Mouse (Mus musculus) spleen, embryonic (tissue): ENCODE results near the gene Serpinf2.

Experiments
- CTCF ChIA-PET: fragments of 350-600 bp; sonication (Branson Sonifier 250); formaldehyde crosslinking; loops from one replicate; lab custom pipeline; 2022; lab: Charles Lee

Gene Serpinf2

DNA sequence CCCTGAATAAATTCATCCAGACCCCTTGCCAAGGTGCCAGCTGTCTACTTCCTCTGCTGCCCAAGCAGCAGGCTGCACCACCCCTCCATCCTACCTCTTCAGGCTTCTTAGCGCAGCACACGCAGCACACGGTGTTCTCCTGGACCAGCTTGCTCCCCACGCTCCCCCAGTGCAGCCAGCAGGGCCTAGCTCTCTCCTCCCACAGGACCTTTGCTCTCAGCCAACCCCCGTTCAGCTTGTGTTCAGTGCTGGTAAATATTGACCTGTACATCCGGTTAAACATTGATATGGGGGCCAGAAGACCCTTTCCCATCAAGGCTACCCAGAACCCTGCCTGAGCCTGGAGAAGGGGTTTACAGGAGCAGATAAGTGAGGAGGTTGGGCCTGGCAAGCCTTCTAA, at the start of gene Serpinf2:
Serpinf2 (minus strand) TSS at position 229 of the 400 bp plus-strand sequence.
- CTCF ChIA-PET = no interaction called here

DNA sequence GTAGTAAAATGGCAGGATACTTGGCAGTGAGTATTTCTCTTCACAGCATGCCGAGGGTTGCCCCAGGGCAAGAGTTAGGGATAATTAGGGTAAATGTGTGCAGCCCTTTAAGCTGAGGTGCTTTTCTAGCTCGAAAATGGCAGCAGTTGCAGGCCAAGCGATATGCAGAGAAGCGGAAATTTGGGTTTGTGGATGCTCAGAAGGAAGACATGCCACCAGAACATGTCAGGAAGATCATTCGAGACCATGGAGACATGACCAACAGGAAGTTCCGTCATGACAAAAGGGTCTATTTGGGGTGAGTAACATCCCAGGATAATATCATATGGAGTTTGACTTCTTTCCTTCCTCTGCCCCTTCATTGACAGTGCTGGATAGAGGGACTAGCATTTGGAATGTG, 48.1 kb upstream of the Serpinf2 start:
- CTCF ChIA-PET = interaction anchor here (0.6 to 1.5 kb wide), 5 partner anchors 13 to 176 kb away, joined by 3 to 6 read pairs (median 3); partner anchors contain the start of genes Rilp and Tlcd2

- CTCF ChIA-PET = interaction anchor here (0.6 to 1.5 kb wide), 6 partner anchors 14 to 313 kb away, joined by 3 to 6 read pairs (median 3); partner anchors contain the start of genes Rilp and Tlcd2
Observed at GRCm38 (mm10) chr11:75486601-75487285, 47.4 kb upstream of the Serpinf2 start, which contains the start of gene Prpf8. Gene Prpf8 (plus strand): TSS chr11:75486816.

DNA sequence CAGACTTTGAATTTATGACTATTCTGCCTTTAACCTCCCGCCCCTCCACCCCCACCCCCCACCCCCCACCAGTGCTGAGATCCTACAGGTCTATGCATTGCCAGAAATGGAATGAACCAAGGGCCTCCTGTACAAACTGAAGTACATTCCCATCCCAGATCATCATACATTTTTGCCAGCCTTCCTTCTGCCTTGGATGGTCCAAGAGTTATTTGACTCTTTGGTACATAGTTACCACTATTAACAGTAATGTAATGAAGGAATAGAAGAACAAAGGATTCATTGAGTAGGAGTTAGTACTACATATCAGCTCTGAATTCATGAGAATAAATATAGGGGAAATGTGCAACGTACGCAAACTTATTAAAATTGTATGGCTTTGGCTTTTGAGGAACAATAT, 46.8 kb upstream of the Serpinf2 start:
- CTCF ChIA-PET = interaction anchor here (0.6 to 1.5 kb wide), 5 partner anchors 26 to 525 kb away, joined by 3 to 5 read pairs (median 4); partner anchors contain the start of genes Tlcd2 and Wdr81

DNA sequence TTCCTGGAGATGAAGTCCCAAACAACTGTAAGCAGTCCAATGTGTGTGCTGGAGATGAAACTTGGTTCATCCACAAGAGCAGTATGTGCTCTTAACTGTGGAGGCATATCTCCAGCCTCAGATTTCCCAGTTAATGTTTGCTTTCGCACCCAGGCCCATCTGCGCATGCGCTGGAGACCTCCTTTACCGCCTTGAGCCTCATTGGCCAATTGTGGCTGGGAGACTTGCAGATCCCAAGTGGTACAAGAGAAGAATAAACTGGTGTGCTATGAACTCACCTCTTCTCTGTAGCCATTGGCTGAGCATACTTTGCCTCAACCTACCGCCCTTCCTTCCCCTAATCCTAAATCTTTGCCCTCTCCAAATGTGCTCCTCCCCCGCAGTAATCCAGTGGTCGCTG, 34.0 kb upstream of the Serpinf2 start:
- CTCF ChIA-PET = interaction anchor here (0.7 kb wide), 1 partner anchor 226 kb away, joined by 3 read pairs; no protein-coding TSS in a partner anchor

GRCm38 (mm10) chr11:75472469-75473081, 33.2 kb upstream of the Serpinf2 start:
- CTCF ChIA-PET = no interaction called here

DNA sequence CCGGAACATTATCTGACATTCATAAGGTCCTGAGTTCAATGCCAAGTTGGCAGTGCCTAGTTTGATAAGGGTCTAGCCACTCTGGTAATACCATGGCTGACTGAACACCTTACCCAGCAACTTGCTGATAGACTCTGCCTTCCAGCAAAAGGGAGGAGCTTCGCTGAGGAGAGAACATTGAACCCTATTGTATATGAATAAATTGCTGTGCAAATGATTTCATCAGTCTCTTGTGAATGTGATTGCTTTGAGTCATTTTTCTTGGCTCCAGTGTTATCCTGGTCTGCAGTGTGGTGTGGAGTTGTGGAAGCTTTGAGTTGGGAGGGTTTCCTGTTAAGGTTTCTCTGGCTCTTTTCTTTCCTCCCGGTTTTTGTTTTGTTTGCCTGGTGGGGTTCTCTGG, 31.3 kb upstream of the Serpinf2 start:
- CTCF ChIA-PET = interaction anchor here (0.6 kb wide), 1 partner anchor 92 kb away, joined by 3 read pairs; no protein-coding TSS in a partner anchor

- CTCF ChIA-PET = no interaction called here
Observed at GRCm38 (mm10) chr11:75469261-75469660, 29.9 kb upstream of the Serpinf2 start.

DNA sequence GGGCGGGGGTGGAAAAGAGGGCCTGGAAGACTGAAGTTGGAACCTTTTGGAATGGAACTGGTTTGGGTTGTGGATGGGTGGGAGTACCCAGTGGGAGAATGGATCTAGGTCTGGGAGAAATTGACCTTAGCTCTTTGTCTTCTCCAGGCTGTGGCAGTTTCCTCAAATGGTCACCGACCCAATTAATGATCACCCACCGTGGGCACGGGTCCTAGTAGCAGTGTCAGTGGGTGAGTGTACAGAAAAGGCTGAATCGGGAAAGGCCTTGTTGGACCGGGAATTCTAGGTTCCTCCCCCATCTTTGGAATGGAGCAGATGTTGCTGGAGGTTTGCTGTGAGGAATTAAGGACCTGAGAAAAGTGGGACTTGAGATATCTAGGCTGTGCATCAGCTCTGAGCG, 29.0 kb upstream of the Serpinf2 start:
- CTCF ChIA-PET = interaction anchor here (0.7 kb wide), 1 partner anchor 11 kb away, joined by 7 read pairs; no protein-coding TSS in a partner anchor

DNA sequence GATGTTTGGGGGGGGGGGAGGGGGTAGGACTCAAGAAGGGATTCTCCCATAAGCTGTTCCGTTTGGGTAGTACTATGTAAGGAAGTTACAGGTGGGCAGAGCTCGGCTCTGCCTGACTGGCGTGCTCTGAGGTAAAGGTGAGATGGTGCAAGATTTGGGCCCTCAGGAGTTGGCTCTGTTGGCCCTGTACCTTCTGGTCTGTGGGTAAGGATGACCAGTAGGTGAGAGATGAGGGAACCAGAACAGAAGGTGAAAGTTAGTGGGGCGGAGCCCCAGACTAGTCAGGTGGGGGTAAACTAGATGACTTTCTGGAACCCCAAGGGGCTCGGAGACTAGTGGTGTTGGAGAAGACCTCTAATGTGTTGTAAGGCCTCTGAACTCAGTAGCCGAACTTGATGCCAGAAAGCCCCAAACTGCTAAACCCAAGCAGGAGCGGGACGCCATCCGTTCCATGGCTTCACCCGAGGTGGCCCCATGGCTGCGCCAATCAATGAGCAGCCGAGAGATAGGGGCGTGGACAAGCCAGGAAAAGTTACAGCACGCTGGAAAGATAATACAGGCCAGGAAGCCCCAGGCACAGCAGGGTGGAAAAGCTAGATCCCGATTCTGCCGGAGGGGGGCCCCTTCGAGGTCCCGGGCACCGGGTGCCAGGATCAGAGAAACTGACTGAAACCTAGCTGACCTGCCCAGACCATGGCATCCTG, 28.3 kb upstream of the Serpinf2 start:
- CTCF ChIA-PET = interaction anchor here (0.7 to 1.1 kb wide), 2 partner anchors 10 to 13 kb away, joined by 4 to 7 read pairs; no protein-coding TSS in a partner anchor

DNA sequence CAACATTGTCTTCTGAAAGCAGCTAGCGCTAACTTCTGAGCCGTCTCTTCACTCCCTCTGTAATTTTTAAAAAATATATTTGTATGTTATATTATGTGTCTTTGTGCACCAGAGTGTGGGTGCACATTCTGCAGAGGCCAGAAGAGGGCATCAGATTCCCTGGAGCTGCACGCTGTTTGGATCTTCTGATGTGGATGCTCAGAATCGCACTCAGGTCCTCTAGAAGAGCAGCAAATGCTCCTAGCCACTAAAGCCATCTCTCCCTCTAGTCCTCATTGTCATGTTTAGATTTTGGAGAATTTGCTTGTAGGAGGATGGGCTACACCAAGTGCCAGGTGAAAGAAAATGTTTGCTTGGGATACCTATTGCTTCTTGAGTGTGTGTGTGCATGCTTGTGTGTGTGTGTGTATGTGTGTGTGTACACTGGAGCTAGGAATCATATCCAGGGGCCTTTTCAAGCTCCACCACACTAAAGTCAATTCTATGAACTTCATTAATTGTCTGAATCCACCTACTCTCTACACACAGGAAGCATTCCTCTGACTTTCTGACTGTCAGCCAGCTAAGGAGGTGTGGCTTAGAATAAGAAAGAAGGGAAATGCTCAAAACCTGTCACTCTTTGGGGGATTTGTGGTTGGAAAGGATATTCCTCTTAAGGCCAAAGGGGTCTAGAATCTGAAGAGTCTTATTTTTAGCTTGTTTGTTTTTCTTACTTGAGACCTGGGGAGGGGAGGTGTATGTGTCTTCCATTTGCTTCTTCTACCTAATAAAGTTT, 27.5 kb upstream of the Serpinf2 start:
- CTCF ChIA-PET = interaction anchor here (1.1 kb wide), 1 partner anchor 14 kb away, joined by 4 read pairs; no protein-coding TSS in a partner anchor

DNA sequence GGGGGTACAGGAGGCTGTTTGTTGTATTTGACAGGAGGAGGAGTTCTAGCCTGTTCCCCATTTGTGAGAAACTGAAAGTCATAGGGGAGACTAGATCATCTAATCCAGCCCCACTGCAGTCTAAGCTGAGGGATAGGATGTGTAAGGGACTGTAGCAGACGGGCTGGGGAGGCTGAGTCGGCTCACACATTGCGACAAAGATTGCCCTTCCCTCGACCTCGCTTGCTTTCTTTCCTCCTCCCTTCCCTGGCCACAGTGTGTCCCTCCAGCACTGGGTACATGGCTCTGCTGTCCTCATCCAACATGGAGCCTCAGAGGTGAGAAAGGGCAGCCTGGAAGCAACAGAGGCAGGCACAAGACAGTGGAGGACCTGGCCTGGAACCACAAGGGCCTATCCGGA, 25.7 kb upstream of the Serpinf2 start:
- CTCF ChIA-PET = no interaction called here

- CTCF ChIA-PET = no interaction called here
Observed at GRCm38 (mm10) chr11:75464417-75464816, 25.0 kb upstream of the Serpinf2 start.

GRCm38 (mm10) chr11:75463624-75464023, 24.2 kb upstream of the Serpinf2 start:
- CTCF ChIA-PET = no interaction called here

GRCm38 (mm10) chr11:75462865-75463336, 23.5 kb upstream of the Serpinf2 start:
- CTCF ChIA-PET = interaction anchor here (0.6 kb wide), 1 partner anchor 35 kb away, joined by 3 read pairs; no protein-coding TSS in a partner anchor

DNA sequence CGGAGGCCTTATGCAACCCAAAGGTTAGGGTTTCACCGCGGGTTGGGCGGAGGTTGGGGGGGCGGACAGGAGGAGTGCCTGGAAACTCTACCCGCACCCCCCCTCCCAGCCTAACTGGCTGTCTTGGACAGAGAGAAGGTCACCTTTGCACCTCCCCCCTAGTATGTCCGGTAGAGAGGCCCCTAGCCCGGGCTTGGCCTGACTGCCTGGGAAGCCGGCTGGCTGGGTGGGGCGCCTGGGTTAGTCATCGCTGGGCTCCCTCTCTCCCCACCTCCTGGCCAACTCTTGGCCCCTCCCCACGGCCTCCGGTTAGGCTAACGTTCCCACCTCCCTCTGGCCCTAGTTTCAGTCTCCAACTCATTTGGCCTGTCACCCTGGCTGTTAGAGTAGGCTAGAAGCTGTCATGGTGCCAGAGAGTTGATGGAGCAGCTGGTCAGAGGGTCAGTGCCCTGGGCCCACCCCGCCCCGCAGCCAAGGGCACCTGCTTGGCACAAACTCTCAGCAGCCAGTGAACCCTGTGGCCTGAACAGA, 22.9 kb upstream of the Serpinf2 start:
- CTCF ChIA-PET = no interaction called here

GRCm38 (mm10) chr11:75461743-75462252, 22.4 kb upstream of the Serpinf2 start:
- CTCF ChIA-PET = interaction anchor here (2.1 kb wide), 1 partner anchor 25 kb away, joined by 5 read pairs; the partner anchor contains the start of gene Prpf8

DNA sequence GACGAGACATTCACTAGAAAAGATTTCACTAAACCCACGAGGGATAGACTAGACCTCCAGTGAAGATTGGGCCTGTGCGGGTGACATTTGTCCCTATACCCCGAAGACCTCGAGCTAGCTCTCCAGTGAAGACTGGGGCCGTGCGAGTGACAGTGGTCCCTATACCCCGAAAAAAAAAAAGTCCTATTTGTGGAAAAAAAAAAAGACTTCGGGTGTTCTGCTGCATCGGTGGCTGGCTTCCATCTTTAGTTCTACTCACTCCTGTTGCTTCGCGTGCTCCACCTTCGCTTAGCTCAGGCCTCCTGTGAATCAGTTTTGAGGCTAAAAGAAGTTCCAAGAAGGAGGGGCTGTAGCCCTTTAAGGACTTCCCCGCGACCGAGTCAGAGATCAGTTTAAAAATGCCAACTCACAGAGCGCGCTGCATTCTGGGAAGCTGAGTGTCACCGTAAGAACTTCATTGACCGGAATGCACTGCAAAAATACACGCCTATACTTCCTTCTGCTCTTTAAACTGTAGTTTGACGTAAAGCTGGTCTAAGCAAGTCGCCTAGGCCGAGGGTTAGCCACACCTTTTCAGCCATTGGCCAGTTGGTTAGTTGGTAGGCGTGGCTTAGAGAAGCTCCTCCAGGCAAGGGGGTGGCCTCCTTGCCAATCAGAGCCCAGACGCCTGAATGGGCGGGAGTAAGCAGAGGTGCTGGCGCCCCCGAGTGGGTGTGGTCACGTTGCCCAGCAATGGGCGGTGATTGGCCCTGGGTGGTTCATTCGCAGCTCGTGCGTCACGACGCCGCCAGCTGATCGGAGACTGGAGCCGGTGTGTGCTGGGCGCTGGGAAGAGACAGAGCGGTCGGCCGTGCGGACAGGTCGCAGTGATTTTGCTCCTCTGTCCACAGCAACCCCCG, 21.7 kb upstream of the Serpinf2 start, which contains the start of gene Tlcd2:
Tlcd2 (plus strand) TSS at position 872 of the 899 bp plus-strand sequence.
- CTCF ChIA-PET = interaction anchor here (2.1 kb wide), 1 partner anchor 26 kb away, joined by 5 read pairs; the partner anchor contains the start of gene Prpf8
